Mouse (Mus musculus) heart, postnatal 0 days (tissue): ENCODE measurements at regions not wholly inside any gene's neighbourhood (a gene's known extent, or its start where the extent isn't known, plus 50 kb on each side); places are given as distances from the start of the nearest gene placed in this dataset.

Source experiments
- CTCF ChIP-seq: IDR thresholded peaks from 2 replicates; pipeline ENCODE4 v1.5.1; 2016; ENCODE audit warnings: antibody characterized with exemption, control low read depth, low read depth
- EP300 ChIP-seq: IDR thresholded peaks from 2 replicates; pipeline ENCODE4 v1.6.1; 2016; ENCODE audit warnings: antibody characterized with exemption, low read depth

- TF ChIP-seq CTCF (no peak), EP300 (no peak)
These were observed 60.6 kb upstream of the Kctd3 start for GRCm38 (mm10) chr1:189068204-189068603.
